Mouse (Mus musculus) heart, embryonic 16.5 days (tissue): ENCODE measurements at regions not wholly inside any gene's neighbourhood (a gene's known extent, or its start where the extent isn't known, plus 50 kb on each side); places are given as distances from the start of the nearest gene placed in this dataset.

Experiments
- ATAC-seq: fragments of 200-750 bp; cut with Nextera tagmentation; replicated peaks from 2 replicates; pipeline ENCODE4 v1.8.0; 2017; ENCODE audit warnings: moderate number of reproducible peaks; ENCODE audit not compliant: insufficient read depth, low FRiP score; ENCODE audit errors: extremely low read depth
- H3K27ac ChIP-seq: fragments of 300-500 bp; sonication (generic); 2 replicates; pipeline ENCODE4 v1.5.1; 2014; ENCODE audit warnings: mild to moderate bottlenecking, low read length, control low read depth, moderate library complexity
- H3K27me3 ChIP-seq: fragments of 300-500 bp; sonication (generic); 2 replicates; pipeline ENCODE4 v1.6.1; 2014; ENCODE audit warnings: low read length, mixed read lengths; ENCODE audit not compliant: control insufficient read depth, insufficient read depth
- H3K36me3 ChIP-seq: fragments of 300-500 bp; sonication (generic); 2 replicates; pipeline ENCODE4 v1.6.1; 2014; ENCODE audit not compliant: control insufficient read depth, insufficient read depth
- H3K4me1 ChIP-seq: fragments of 300-500 bp; sonication (generic); 2 replicates; pipeline ENCODE4 v1.6.1; 2014; ENCODE audit warnings: low read length, mixed read lengths; ENCODE audit not compliant: control insufficient read depth, insufficient read depth
- H3K4me2 ChIP-seq: fragments of 300-500 bp; sonication (generic); 2 replicates; pipeline ENCODE4 v1.6.1; 2014; ENCODE audit warnings: low read depth, mild to moderate bottlenecking, control low read depth, low read length
- H3K4me3 ChIP-seq: fragments of 300-500 bp; sonication (generic); 2 replicates; pipeline ENCODE4 v1.5.1; 2014; ENCODE audit warnings: mild to moderate bottlenecking, control low read depth, low read length
- H3K9ac ChIP-seq: fragments of 300-500 bp; sonication (generic); 2 replicates; pipeline ENCODE4 v1.6.1; 2014; ENCODE audit warnings: low read length, control low read depth
- H3K9me3 ChIP-seq: fragments of 300-500 bp; sonication (generic); replicated peaks from 2 replicates; pipeline ENCODE4 v1.6.1; 2016; ENCODE audit warnings: low read length; ENCODE audit not compliant: control insufficient read depth
- WGBS: fragments of 180-500 bp; shearing (Covaris S2); extraction: QIAGEN DNeasy Blood & Tissue Kit; methylation state at CpG from one replicate; pipeline ENCODE4 v1.1.7; 2014; 5-methylcytosine and 5-hydroxymethylcytosine counted together

DNA sequence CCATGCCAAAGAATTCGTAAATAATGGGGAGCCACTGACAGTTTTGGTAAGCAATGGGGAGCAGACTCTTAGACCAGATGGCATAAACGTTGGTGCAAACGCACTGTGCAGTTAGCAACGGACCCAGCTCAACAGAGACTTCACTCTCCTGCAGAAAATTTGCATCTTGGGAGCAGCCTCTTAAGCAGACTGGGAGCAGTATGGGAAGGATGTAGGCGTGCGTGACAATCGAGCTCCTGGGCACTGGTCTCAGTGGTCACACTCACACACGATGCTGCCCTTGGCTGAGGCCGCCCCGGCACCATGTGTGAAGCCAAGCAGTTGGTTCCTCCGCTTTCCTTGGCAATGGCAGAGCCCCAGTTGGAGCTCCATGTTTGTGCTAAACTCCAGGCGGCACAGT is 218.8 kb downstream of the Sec61b start:
- Histone ChIP-seq H3K36me3 (no peaks in the 10 kb centered on the region), H3K27ac (no peak overlapping the region), H3K4me2 (no peak overlapping the region), H3K4me3 (no peak overlapping the region), H3K9ac (no peak overlapping the region), H3K27me3 (no peaks in the 10 kb centered on the region), H3K9me3 (no peaks in the 10 kb centered on the region), H3K4me1 (no peaks in the 10 kb centered on the region)
- no peak for ATAC-seq
- WGBS: 80% methylated on average over 12 of the region's 12 CpGs

DNA sequence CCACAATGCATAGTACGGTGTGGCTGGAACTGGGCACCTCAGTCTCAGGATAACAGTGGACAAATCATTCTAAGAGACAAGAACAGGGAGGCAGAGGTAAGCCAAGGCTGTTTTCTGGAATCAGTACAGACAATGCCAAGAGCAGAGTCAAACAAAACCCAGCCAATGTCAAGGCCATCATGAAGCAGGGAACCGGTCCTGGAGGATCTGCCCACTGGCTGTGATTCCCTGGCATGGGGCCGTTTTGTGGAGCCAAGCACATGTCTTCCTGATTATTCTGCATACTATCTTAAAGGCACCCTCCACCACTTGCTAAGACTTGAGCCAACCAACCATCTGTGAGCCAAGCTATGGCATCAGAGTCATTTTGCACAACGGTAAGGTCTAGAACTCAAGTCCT is 222.6 kb downstream of the Sec61b start:
- WGBS: 84% methylated on average over 4 of the region's 4 CpGs
- ATAC-seq: no peak
- H3K4me1 ChIP-seq: no peaks in the 10 kb centered on the region
- H3K4me2 ChIP-seq: no peak overlapping the region
- no peaks in the 10 kb centered on the region for H3K9me3 ChIP-seq
- H3K36me3 ChIP-seq: no peaks in the 10 kb centered on the region
- no peak overlapping the region for H3K4me3 ChIP-seq
- no peak overlapping the region for H3K27ac ChIP-seq
- no peaks in the 10 kb centered on the region for H3K27me3 ChIP-seq
- H3K9ac ChIP-seq: no peak overlapping the region

DNA sequence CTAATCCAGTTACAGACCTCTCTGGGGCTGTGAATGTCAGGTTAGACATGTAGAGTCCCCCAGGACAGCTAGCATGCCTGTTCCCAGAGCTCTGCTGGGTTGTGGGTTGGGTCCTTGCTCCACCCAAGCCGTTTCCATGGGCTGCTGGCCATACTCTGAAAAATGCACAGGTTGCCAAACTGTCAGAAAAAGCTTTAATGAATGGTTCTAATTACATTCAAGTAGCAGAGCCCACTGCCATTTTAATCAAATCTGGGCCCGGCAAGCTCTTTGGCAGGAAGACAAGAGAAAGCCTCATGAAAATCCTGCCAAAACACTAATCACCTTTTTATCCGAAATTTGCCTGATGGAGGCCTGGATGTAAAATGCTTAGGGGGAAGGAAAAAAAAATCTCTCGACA is 224.1 kb downstream of the Sec61b start:
- 60% methylated on average over 4 of the region's 4 CpGs for WGBS
- H3K4me3 ChIP-seq: no peak overlapping the region
- no peak for ATAC-seq

DNA sequence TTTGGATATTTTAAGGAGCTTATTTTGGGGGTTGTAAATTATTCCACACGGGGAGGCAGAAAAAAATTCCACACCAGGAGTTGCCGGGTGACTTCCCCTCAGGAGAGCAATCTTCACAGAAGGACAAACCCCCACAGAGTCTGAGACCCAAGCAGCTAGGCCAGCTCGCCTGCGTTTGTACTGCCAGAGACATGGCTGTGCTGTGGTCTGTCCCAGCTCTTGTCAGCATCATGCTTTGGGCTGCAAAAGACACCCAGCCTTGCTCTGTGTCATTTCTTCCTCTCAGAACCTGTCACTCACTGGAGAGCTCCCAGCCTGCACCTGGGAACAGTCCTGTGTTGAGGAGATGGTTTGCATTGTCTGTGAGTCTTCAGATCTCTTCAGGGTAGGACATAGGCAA is 224.5 kb downstream of the Sec61b start:
- Histone ChIP-seq H3K36me3 (no peaks in the 10 kb centered on the region), H3K9me3 (no peaks in the 10 kb centered on the region), H3K9ac (no peak overlapping the region), H3K4me1 (no peaks in the 10 kb centered on the region), H3K27me3 (no peaks in the 10 kb centered on the region), H3K27ac (no peak overlapping the region), H3K4me2 (no peak overlapping the region), H3K4me3 (no peak overlapping the region)
- 50% methylated on average over 4 of the region's 4 CpGs for WGBS
- no peak for ATAC-seq

More for the DNA sequence above, 224.1 kb downstream of the Sec61b start:
- Histone ChIP-seq H3K4me2 (no peak overlapping the region), H3K9ac (no peak overlapping the region), H3K27me3 (no peaks in the 10 kb centered on the region), H3K9me3 (no peaks in the 10 kb centered on the region), H3K4me1 (no peaks in the 10 kb centered on the region), H3K36me3 (no peaks in the 10 kb centered on the region), H3K27ac (no peak overlapping the region)

DNA sequence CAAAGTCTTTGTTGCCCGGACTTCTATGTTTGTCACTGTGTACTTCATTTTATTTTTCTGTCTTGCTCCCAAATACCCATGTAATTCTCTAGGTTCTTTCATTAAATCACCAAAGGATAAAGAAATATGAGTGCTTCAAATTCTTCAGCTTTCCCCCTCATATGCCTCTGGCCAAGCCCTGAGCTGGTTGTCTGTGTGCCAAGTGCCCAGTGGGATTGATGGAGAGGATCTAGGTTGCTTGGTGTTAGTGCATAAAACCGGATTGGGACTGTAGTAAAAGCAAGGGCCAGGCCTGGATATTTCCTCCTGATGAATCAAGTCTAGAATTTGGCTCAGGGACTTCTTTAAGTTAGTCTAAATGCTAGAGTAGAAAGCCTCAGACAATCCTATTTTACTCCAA is 229.0 kb downstream of the Sec61b start:
- Histone ChIP-seq H3K9ac (no peak overlapping the region), H3K9me3 (no peaks in the 10 kb centered on the region), H3K4me3 (no peak overlapping the region), H3K36me3 (no peaks in the 10 kb centered on the region), H3K27ac (no peak overlapping the region), H3K27me3 (no peaks in the 10 kb centered on the region), H3K4me2 (no peak overlapping the region), H3K4me1 (no peaks in the 10 kb centered on the region)
- 82% methylated on average over 2 of the region's 2 CpGs for WGBS
- ATAC-seq: no peak

DNA sequence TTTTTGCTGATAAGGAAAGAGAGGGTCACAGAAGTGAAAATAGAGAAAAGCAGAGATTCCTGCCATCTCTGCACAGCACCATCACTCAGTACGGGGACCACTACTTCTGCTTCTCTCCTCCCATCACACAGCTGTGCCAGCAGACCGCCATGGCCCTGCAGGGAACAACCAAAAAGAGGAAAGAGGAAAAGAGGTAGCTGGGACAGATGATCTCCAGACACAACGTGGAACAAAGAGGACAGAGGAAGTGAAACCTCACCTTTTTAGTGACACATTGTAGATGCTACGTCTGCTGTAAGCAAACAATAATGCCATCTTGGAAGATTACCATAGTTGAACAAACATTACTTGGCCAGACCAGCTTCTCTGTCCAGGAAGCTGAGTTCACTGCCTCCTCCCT is 230.1 kb downstream of the Sec61b start:
- Histone ChIP-seq H3K4me3 (no peak overlapping the region), H3K4me1 (no peaks in the 10 kb centered on the region), H3K27me3 (no peaks in the 10 kb centered on the region), H3K9ac (no peak overlapping the region), H3K36me3 (no peaks in the 10 kb centered on the region), H3K9me3 (no peaks in the 10 kb centered on the region), H3K27ac (no peak overlapping the region), H3K4me2 (no peak overlapping the region)
- 76% methylated on average over 4 of the region's 4 CpGs for WGBS
- no peak for ATAC-seq

DNA sequence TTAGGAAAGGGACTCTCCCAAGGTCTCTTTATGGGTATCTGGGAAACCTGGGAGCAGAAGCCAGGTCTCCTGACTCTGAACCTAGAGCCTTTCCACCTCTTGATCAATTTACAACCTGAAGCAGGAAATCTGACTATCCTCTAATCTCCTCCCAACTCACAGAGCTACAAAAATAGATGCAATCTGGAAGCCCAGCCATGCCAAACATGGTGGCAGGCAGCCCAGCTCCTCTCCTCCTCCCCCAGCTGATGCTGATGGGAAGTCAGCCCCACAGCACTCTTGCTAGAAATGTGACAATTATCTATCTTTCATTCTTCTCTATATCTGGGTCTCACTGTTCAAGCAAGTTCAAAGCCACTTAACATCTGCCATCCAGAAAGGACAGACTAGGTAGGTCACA is 233.5 kb downstream of the Sec61b start:
- no peaks in the 10 kb centered on the region for H3K27me3 ChIP-seq
- ATAC-seq: no peak
- H3K36me3 ChIP-seq: no peaks in the 10 kb centered on the region
- H3K4me1 ChIP-seq: no peaks in the 10 kb centered on the region
- H3K9me3 ChIP-seq: no peaks in the 10 kb centered on the region
- no peak overlapping the region for H3K4me3 ChIP-seq
- H3K27ac ChIP-seq: no peak overlapping the region
- H3K9ac ChIP-seq: no peak overlapping the region
- H3K4me2 ChIP-seq: no peak overlapping the region

DNA sequence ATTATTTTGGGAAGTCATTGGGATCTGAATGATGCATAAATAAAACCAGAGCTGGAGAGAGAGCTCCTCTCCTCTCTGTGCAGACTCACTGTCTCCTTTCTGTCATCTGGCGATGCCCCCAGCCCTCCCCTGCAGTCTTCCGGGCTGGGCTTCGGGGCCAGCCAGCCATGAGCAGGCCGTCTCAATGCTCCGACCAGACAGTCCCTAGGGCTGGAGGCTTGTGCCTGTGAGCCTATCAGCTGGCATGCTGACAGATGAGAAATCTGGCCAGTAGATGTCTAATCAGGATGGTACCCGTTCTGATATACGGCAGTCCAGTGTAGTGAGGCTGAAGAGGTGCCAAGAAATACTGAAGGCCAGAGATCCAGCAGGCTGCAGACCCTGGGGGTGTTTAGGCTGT is 238.9 kb downstream of the Sec61b start:
- Histone ChIP-seq H3K4me2 (no peak overlapping the region), H3K27me3 (no peaks in the 10 kb centered on the region), H3K36me3 (no peaks in the 10 kb centered on the region), H3K27ac (no peak overlapping the region), H3K4me1 (no peaks in the 10 kb centered on the region), H3K4me3 (no peak overlapping the region), H3K9ac (no peak overlapping the region), H3K9me3 (no peaks in the 10 kb centered on the region)
- WGBS: 38% methylated on average over 7 of the region's 7 CpGs
- no peak; the same call in 1 of the 2 replicates for ATAC-seq

DNA sequence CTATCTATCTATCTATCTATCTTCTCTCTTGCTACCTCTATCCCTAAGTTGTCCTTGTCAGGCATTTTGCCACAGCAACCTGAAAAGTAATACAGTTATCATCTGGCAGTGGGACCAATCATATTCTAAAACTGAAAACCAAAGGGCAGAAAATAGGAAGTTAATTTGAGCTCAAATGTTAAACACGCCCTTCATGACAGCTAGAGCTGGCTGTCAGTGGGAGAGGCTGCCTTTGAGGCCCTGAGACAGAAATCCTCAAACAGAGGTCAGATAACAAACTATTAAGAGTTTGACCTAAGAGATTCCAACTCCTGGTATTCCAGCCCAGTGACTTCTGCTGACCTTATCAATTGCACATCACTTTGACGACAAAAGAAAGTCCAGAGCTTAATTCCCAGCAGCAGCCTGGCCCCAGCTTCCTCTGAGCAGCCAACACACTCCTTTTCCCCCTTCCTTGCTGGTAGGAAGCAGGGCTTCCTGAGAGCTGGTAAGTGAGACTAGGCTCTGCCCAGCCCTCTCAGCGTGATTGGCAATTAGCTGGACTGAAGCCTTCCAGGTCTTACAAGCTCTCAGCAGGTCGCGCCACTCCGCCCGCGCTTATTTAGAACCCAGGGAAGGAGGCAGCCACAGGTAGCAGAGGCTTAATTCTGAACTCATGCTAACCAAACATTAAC is 250.0 kb downstream of the Sec61b start:
- WGBS: 8% methylated on average over 8 of the region's 8 CpGs
- Histone ChIP-seq H3K4me3 (no peak overlapping the region), H3K9me3 (peaks cover 3% of the 10 kb centered on the region; the same call in 1 of the 2 replicates), H3K9ac (no peak overlapping the region), H3K36me3 (no peaks in the 10 kb centered on the region), H3K27me3 (no peaks in the 10 kb centered on the region), H3K4me2 (peak overlapping the region; percentile 24; the same call in 1 of the 2 replicates), H3K4me1 (peaks cover 7% of the 10 kb centered on the region), H3K27ac (no peak overlapping the region)
- ATAC-seq: no peak; the same call in 1 of the 2 replicates
